Mouse (Mus musculus) left cerebral cortex, adult 6 months (tissue): ENCODE data around the gene Lrrc74a. TPM values are rescaled to one million over a fixed set of nuclear protein-coding genes. Genes with fewer than 3 reads are reported as not detected.

ENCODE experiments used
- long read RNA-seq, 2 experiments: library from polyadenylated mRNA; unstranded; transcript quantifications; one replicate each; pipeline ENCODE4 v2.0.0; 2019 to 2020
- polyA plus RNA-seq: library from polyadenylated mRNA; unstranded; fragments of <200 nt; fragmentation: Nextera tagmentation; gene quantifications from 2 replicates; pipeline ENCODE4 v1.2.3, GENCODE M21; 2021

The Lrrc74a gene
- not detected in 2 replicates for polyA plus RNA-seq
- long read RNA-seq, experiment 1, result 0 reads
- long read RNA-seq, experiment 2, result 0 reads

DNA sequence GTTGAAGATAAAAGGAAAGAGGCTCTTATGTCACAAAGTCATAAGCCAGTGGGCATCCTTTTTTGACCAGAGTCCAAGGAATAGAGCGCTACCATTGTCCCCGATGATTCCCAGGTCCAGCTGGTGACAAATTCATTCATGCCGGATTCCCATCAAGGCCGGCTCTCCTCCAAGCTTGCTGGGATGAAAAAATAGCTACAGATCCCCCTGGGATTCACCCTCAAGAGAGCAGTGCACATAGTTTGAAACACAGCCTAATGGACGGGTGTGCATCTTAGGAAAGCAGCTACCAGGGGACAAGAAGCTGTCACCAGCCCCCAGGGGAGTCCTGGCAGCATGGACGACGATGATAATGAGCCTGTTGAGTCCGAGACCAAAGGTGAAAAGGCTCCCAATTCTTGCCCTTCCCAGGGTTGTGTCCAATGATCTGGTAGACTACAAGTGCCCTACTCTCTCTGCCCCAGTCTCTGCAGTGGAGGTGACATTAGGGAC is at the start of gene Lrrc74a:
Lrrc74a (plus strand) TSS at position 51 of the 492 bp plus-strand sequence.

DNA sequence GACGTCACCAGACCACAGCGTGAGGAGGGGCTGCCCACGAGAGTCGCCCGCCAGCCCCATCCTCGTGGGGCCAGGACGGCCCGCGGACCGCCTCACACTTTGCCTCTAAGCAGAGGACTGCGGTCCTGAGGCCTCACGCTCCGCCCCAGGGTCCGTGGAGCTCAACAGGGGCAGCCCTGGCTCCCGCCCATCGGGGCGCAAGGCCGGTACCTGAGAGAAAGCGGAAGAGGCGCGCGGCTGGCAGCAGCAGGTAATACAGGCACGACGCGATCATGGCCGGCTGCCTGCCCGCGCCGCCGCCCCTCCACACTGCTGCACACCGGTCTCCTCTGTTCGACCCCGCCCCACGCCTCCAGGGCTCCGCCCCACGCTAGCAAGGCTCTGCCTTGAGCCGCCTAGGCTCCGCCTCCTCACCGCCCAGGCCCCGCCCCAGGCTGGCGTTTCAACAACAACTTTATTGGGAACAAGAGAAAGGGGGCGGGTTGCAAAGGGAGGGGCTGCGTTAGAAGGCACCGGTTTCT is 8.0 kb upstream of the Lrrc74a start, which contains the start of gene Angel1:
Angel1 (minus strand) TSS at position 341 of the 521 bp plus-strand sequence.

Other genes with a start within 250 kb of the Lrrc74a start
- gene Vash1, start 55.7 kb upstream of the Lrrc74a start, polyA plus RNA-seq, result 0.42 and 1.1 TPM in 2 replicates
- gene Angel1, start 7.9 kb upstream of the Lrrc74a start, polyA plus RNA-seq, result 7.1 and 8.4 TPM in 2 replicates
- 19.2 and 28.0 TPM in 2 replicates for gene Irf2bpl, start 150.4 kb downstream of the Lrrc74a start, polyA plus RNA-seq
- gene Cipc, start 212.7 kb downstream of the Lrrc74a start, polyA plus RNA-seq, result 29.4 and 30.8 TPM in 2 replicates